Mouse (Mus musculus): ENCODE measurements around the gene Rassf3.

DNA sequence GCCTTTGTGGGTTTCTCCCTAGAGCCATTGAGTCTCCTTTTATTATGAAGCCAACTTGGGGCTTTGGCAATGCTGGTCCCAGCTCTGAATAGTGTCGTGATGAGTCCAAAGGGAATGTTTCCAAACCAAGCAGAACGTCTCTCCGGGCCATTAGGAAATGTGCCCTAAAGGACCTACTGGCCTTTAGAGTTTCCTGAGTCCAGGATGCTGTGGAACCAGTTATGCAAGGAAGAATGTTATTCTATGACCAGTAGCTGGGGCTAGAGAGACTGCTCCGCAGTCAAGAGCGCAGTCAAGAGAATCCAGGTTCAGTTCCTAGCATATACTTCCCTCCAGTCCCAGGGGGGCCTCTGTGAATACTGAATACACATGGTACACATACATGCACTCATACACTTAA is 23.9 kb upstream of the Rassf3 start:
- TF ChIP-seq POLR2A (IDR thresholded peaks at IDR 0.05; ENCODE audit: low read depth, low read length): no peak
- no peak for TF ChIP-seq CTCF (IDR thresholded peaks at IDR 0.05; ENCODE audit: extremely low read depth, insufficient read depth, insufficient read length, insufficient replicate concordance)
